Mouse (Mus musculus) frontal cortex, adult (tissue): ENCODE data around the gene Ltf.

Experiments used
- ATAC-seq: cut with Nextera tagmentation; 2 replicates; pipeline ENCODE4 v1.9.2; 2017; ENCODE audit warnings: mild to moderate bottlenecking, moderate library complexity, mixed read lengths; ENCODE audit not compliant: low TSS enrichment

Ltf gene

DNA sequence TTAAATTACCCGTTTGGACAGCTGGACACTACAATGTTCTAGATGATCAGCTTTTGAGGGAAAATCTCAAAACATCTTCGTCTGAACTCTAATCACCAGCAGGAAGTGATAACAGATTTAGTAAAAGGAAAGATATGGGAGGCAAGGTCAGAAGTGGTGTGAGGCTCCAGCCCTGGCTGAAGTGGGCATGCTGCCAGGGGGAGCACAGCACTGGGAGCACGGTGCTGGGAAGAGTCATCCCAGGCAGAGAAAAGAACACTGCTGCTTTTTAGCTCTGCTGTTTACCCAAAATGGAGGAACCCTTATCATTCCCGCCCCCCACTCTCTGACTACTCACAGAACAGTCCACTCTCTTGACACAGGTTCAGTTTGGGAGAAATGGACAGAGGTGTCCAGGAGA is 20.9 kb downstream of the Ltf start:
- no peak for ATAC-seq

DNA sequence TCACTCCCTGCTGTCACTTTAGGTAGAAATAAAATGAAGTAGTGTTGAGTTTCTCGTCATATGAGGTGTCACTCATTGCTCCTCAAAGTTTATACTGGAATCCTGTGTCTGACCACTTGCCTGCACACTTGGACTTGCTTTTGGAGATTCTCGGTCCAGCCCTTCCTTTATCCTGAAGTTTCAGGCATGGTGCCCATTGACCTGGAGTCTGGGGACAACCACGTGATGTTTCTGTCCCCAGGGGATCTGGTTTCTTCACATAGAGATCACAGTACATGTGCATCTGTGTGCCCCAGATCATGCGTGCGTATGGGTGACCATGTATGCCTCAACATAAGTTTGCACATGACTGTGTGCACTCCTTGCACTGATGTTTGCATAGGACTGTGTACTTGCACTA is 23.2 kb downstream of the Ltf start:
- no peak for ATAC-seq

DNA sequence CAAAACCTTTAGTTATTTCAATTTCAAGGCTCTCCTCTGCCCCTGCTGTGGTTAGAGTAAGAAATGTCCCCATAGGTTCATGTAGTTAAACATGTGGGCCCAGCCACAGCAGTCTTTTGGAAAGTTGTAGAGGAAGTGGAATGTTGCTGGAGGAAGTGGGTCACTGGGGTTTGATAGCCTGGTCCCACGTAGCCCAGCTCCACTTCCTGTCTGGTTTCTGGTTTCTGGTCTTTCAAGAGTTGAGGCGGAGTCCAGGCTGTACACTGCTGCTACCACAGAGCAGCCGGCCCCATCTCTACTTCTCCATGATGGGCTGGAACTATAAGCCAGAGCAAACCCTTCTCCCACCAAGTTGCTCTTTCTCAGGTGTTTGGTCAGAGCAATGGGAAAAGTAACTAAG is 27.2 kb downstream of the Ltf start:
- no peak for ATAC-seq

DNA sequence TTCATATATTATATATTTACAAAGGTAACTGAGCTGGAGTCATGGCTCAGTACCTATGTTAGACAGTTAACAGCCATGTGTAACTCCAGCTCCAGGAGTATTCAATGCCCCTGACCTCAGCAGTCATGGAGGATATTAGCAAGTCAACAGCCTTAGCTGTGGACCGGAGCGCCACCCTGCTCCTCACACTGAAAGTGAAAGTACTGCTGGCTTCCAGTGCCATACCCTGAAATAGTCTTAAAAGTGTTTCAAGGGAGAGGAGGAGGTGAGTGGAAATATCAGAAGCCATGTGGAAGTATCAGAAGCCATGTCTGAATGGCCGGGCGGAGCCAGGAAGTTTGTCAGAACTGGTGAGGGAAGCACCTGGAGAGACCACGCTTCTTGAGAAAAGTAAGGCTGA is 28.2 kb downstream of the Ltf start:
- ATAC-seq = no peak

GRCm38 (mm10) chr9:111048452-111048851 is 29.4 kb downstream of the Ltf start:
- no peak for ATAC-seq

GRCm38 (mm10) chr9:111054923-111055322 is 35.9 kb downstream of the Ltf start:
- no peak for ATAC-seq

DNA sequence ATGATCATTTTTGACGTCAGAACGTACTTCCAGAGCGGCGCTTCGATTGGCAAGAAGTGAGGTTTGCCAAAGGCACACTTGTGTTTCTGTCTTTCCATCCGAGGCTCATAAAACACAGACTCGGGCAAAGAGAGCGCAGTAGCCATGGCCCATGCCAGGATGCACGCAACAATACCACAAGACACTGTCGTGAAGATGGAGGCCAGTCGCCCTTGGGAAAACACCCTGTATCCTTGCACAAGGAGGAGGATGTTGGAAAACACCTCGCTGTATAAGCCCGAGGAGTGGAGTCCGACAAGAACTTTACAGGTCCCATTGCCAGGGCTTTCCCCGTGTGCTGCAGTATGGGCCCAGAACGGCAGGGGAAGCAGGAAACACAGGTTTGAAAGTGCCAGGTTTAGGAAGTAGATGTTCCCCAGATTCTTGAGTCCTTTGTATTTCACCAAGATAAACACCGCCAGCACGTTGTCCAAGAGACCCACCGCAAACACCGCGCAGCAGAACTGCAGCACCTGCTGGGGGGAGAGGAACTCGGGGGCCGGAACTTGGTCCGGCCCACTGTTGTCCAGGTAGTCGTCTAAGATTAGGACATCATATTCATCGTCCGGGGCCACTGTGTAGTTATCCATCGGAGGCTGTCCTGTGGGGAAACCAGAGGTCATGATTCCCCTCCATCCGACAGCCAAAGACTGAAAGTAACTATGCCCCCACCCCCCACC is 36.9 kb downstream of the Ltf start:
- ATAC-seq = no peak

GRCm38 (mm10) chr9:111056519-111056797 is 37.4 kb downstream of the Ltf start:
- no peak for ATAC-seq

- peak; percentile 62; the same call in 1 of the 2 replicates for ATAC-seq
Measured at GRCm38 (mm10) chr9:111056798-111057543, 37.9 kb downstream of the Ltf start, which contains the start of gene Ccrl2. Ccrl2 (minus strand) TSS chr9:111057519.

DNA sequence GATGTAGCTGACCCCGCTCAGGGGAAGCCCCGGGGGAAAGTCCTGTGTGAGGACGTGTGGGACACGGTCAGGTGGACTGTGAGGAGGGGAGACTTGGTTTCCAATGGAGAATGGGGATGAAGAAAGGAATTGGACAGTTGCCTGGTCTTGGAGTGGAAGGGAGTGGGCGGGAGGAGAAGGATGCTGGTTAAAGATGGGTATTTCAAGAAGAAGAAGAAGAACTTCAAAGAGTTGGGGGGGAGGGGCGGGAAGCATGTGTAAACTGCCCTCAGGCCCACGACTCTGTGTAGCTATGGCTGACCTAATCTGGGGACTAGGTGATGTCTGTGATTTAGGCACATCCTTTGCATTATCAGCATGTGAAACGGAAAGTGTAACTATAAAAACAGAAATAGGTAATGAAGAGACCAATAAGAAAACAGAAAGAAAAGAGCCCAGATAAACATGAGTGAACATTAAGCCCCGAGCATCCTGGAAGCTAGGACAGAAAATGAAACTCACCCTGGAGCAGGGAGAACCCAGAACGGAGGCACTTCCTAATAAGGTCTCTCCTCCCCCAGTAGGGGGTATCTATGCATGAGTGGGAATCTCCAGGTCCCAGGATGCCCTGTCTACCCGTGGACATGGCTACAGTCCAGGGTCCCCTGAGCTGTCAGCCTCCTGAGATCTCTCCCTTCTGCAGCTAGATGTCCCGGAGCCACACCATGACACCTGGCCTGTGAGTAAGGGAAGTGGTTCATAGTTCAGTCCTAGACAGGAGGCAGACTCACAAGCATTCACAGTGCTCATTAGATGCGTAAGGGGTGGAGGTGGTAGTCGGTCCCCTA is 38.7 kb downstream of the Ltf start:
- no peak for ATAC-seq

GRCm38 (mm10) chr9:111058943-111059556 is 40.0 kb downstream of the Ltf start:
- ATAC-seq = no peak

DNA sequence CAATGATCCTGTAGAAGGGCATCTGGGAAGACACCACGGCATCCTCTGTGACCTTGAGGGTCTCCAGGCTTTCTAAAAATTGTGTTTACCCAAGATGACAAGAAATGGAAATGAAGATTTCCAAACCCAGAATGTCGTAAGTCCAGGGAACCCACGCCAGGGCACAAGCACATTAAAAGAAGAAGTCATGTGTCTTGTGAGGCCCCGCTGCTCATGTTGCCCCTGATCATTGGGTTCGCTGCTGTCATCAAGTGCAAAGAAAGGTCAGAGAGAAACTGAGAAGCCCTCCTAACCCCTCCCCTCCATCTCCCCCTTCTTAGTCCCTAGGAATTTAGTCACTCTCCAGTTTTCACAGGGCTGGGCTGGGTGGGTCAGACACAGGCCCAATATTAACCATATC is 43.8 kb downstream of the Ltf start:
- no peak for ATAC-seq

GRCm38 (mm10) chr9:111067052-111067451 is 48.0 kb downstream of the Ltf start:
- ATAC-seq = no peak

- no peak for ATAC-seq
Measured at GRCm38 (mm10) chr9:111070546-111070961, 51.5 kb downstream of the Ltf start.

DNA sequence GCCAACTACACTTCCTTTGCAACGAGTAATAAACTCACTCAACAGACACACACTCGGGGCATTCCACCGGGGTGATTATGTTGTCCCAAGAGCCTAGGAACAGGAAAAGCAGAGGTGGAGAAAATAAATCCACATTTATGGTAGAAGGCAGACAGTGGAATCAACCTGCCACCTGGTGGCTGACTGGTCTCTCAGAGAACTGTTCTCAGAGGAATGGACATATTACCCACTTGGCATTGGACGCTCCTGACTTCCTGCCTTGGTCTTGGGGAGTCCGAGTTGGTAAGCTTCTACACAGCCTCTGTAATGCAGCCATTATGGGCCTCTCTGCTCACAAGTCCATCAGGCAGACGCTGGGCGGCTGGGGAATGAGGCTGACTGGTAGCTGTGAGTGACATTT is 53.1 kb downstream of the Ltf start:
- ATAC-seq = peak; percentile 52; the same call in 1 of the 2 replicates

DNA sequence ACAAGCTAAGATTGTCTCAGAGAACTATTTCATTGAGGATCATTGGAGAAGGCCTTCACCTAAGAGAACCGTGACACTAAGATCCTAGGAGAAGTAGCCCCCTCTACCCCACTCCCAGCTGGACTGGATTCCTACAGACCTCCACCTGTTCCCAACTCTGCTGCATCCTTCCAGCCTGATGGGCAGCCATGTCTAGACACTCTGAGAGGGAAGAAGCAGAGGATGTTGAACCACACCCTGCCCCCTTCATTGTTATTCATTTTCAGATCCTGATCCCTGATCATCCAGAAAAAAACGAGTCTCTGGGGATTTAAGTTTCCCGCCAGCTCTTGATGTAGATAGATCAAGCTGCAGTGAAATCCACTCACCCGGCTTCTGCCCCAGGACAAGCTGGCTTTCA is 53.9 kb downstream of the Ltf start:
- ATAC-seq = no peak

DNA sequence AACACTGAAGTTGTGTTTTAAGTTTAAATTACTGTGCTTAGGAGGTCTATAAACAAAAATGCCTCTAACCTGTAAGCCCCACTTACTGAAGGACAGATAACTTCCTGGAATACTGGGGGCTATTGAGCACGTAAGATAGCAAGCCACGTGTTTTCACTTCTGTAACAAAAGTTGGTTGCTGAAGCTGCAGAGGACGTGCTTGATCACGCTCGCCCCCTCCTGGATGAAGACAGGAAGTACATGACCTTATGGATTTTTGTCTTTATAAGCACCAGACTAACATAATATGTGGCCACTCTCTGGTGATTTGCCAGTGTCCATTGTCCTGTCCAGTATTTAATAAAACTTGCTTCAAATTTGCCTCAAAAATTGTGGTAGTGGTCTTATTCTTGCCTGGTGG is 58.7 kb downstream of the Ltf start:
- ATAC-seq = no peak

- ATAC-seq = no peak
Measured at GRCm38 (mm10) chr9:111080801-111081200, 61.7 kb downstream of the Ltf start.

- no peak for ATAC-seq
Measured at GRCm38 (mm10) chr9:111081765-111082164, 62.7 kb downstream of the Ltf start.

- no peak for ATAC-seq
Measured at GRCm38 (mm10) chr9:111085329-111085728, 66.3 kb downstream of the Ltf start.

GRCm38 (mm10) chr9:111086137-111086536 is 67.1 kb downstream of the Ltf start:
- ATAC-seq = no peak

GRCm38 (mm10) chr9:111086995-111087606 is 68.0 kb downstream of the Ltf start:
- ATAC-seq = no peak
